Mouse (Mus musculus) forebrain, embryonic 10.5 days (tissue): ENCODE data around the gene Fem1a. TPM values are rescaled to one million over a fixed set of nuclear protein-coding genes. Genes with fewer than 3 reads are reported as not detected.

ENCODE experiments used
- DNase-seq: peaks from one replicate; pipeline ENCODE4 v3.0.0-alpha.2; 2017; ENCODE audit warnings: low spot score; ENCODE audit errors: extremely low spot score
- H3K27ac ChIP-seq: fragments of 300-500 bp; sonication (generic); 2 replicates; pipeline ENCODE4 v1.5.1; 2016; ENCODE audit warnings: mild to moderate bottlenecking
- H3K27me3 ChIP-seq: fragments of 300-500 bp; sonication (generic); 2 replicates; pipeline ENCODE4 v1.6.1; 2016; ENCODE audit warnings: mild to moderate bottlenecking; ENCODE audit not compliant: poor library complexity, severe bottlenecking
- H3K36me3 ChIP-seq: fragments of 300-500 bp; sonication (generic); replicated peaks from 2 replicates; pipeline ENCODE4 v1.6.1; 2016; ENCODE audit warnings: mild to moderate bottlenecking, moderate library complexity
- H3K4me1 ChIP-seq: fragments of 300-500 bp; sonication (generic); 2 replicates; pipeline ENCODE4 v1.6.1; 2016
- H3K4me3 ChIP-seq: fragments of 300-500 bp; sonication (generic); 2 replicates; pipeline ENCODE4 v1.5.1; 2016; ENCODE audit warnings: mild to moderate bottlenecking, moderate library complexity
- H3K9me3 ChIP-seq: fragments of 300-500 bp; sonication (generic); 2 replicates; pipeline ENCODE4 v1.6.1; 2016; ENCODE audit warnings: mild to moderate bottlenecking, moderate library complexity
- WGBS: fragments of 180-500 bp; shearing (Covaris S2); methylation state at CpG from one replicate; pipeline ENCODE4 v1.1.7; 2016; 5-methylcytosine and 5-hydroxymethylcytosine counted together
- polyA plus RNA-seq: library from polyadenylated mRNA; unstranded; fragments of >200 nt; fragmentation: Nextera tagmentation; extraction: Ambion mirVana; gene quantifications from 2 replicates; pipeline ENCODE4 v1.2.1, GENCODE M21; 2016

Gene Fem1a
- polyA plus RNA-seq, 1 experiment from 2014 or later, result 13.2 TPM

DNA sequence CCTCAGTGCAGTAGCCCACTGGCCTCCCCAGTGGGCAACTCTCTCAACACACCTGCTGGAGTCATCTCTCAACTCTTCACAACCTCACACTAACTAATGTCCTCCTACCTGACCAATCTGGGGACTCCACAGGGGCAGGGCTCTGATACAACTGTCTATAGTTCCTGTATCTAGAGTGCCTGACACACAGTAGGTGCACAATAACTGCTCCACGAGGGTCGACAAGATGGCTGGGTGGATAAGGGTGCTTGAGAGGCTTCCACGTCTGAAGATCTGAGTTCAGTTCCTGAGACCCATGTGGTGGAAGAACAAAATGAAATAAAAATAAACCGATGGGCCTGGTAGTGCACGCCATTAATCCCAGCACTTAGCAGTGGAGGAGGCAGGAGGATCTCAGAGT lies 17.4 kb downstream of the Fem1a start:
- H3K27ac ChIP-seq, result no peak overlapping the region
- 89% methylated on average over 5 of the region's 5 CpGs for WGBS
- H3K9me3 ChIP-seq, result no peaks in the 10 kb centered on the region
- H3K36me3 ChIP-seq, result peaks cover 32% of the 10 kb centered on the region
- H3K27me3 ChIP-seq, result no peaks in the 10 kb centered on the region
- DNase-seq, result no peak
- no peak overlapping the region for H3K4me3 ChIP-seq
- H3K4me1 ChIP-seq, result peaks cover 39% of the 10 kb centered on the region

DNA sequence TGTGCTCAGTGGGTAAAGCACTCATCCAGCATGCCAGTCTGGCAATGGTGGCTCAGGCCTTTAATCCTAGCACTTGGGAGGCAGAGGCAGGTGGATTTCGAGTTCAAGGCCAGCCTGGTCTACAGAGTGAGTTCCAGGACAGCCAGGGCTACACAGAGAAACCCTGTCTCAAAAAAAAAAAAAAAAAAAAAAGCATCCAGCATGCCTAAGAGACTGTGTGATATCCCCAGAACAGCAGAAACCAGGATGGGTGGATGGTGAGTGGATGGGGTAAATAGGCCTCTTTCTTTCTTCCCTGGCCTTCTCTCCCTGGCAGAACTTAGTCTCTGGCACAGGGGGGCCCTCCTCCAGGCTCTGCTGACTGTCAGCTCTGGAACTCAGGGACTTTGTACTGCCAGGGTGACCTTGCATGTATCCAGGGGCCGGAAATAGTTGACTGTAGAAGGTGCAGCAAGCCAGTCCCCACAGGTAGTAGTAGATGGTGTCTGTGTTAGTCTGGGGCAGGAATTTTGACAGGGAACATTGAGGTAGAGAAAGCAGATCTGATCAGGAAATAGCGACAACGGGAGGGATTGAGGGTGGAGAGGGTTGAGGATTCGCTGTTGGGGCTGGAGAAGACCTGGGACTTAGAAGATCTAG lies 19.4 kb downstream of the Fem1a start:
- Histone ChIP-seq H3K4me3 (peak overlapping the region; percentile 63), H3K4me1 (peaks cover 35% of the 10 kb centered on the region), H3K27ac (peak overlapping the region; percentile 86), H3K36me3 (peaks cover 35% of the 10 kb centered on the region), H3K9me3 (no peaks in the 10 kb centered on the region), H3K27me3 (no peaks in the 10 kb centered on the region)
- 33% methylated on average over 5 of the region's 5 CpGs for WGBS
- DNase-seq, result no peak

DNA sequence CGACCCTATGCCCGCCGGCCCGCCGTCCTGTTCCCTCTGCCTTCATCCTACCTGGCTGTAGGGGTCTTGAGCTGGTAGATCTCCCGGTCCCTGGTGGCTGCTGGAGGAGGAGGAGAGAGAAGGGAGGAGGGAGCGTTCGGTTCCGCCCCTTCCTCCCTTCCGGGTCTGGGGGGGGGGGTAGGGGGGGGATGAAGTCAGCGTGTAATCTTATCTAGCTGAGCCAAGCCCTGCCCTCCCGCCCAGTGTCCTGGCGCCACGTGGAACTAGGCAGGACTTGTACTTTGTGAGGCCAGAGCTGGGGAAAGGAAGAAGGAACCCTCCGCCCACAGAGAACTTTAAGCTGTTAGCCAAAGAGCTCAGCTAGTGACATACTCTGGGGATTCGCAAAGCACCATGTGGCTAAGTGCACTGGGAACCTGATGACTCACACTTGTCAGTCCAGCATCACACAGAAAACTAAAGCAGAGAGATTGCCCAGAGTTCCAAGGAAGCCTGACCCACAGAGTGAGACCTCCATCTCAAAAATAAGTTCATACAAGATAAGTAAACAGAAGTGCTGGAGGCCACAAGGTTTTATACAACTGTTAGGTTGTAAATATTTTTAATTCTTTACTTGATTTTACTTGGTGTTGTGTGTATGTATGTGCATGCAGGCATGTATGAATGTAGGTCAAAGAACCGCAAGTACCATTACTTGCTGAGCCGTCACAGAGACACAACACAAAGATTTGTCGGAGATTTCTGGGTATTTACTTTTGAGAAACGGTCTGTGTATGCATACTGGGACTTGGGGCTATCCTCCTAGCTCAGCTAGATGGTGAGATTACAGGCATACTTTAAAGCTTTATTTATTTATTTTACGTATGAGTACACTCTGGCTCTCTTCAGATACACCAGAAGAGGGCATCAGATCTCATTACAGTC lies 20.3 kb downstream of the Fem1a start, which contains the start of gene Ticam1:
Gene Ticam1, minus strand, starts transcription at position 144 of the 924 bp plus-strand sequence.
- no peaks in the 10 kb centered on the region for H3K9me3 ChIP-seq
- DNase-seq, result peak; percentile 93
- H3K36me3 ChIP-seq, result peaks cover 35% of the 10 kb centered on the region
- 9% methylated on average over 21 of the region's 21 CpGs for WGBS
- peaks cover 39% of the 10 kb centered on the region for H3K4me1 ChIP-seq
- H3K4me3 ChIP-seq, result peak within 1 kb of the TSS; percentile 63
- no peaks in the 10 kb centered on the region for H3K27me3 ChIP-seq
- H3K27ac ChIP-seq, result peak within 1 kb of the TSS; percentile 86

DNA sequence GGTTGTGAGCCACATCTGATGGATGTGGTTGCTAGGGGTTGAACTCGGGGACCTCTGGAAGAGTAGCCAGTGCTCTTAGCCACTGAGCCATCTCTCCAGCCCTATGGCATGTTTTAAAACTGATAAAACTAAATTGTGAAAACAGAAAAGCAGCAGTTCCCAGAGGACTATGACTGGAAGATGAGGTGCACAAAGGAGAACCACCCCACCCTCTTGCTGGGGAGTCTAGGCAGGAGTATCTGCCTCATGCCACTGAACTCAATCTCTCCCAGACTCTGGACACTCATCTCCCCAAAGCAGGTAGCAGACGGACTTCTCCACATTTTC lies 20.9 kb downstream of the Fem1a start:
- DNase-seq, result no peak
- WGBS, result 55% methylated on average over 2 of the region's 2 CpGs
- Histone ChIP-seq H3K27me3 (no peaks in the 10 kb centered on the region), H3K4me1 (peaks cover 39% of the 10 kb centered on the region), H3K9me3 (no peaks in the 10 kb centered on the region), H3K27ac (peak overlapping the region; percentile 86), H3K36me3 (peaks cover 33% of the 10 kb centered on the region), H3K4me3 (peak overlapping the region; percentile 63)

DNA sequence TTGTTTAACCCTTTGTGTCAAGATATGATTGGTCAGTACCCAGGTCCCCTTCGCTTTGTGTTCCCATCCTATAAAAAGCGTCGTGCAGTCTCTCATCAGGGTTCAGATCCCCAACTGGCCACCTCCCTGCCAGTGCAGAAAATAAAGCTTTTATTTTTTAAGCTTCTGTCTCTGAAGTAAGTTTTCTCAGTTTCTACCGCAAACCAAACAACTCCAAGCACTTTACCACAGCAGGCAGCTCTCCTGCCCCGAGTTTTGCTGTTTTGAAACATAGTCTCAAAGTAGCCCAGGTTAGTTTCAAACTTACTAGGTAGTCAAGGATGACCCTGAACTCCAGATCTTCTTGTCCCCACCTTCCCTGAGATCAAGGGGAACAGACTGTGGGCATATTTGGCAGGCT lies 21.7 kb downstream of the Fem1a start:
- Histone ChIP-seq H3K27me3 (no peaks in the 10 kb centered on the region), H3K4me1 (peaks cover 39% of the 10 kb centered on the region), H3K27ac (no peak overlapping the region), H3K36me3 (peaks cover 40% of the 10 kb centered on the region), H3K4me3 (no peak overlapping the region), H3K9me3 (no peaks in the 10 kb centered on the region)
- 96% methylated on average over 5 of the region's 5 CpGs for WGBS
- DNase-seq, result no peak

DNA sequence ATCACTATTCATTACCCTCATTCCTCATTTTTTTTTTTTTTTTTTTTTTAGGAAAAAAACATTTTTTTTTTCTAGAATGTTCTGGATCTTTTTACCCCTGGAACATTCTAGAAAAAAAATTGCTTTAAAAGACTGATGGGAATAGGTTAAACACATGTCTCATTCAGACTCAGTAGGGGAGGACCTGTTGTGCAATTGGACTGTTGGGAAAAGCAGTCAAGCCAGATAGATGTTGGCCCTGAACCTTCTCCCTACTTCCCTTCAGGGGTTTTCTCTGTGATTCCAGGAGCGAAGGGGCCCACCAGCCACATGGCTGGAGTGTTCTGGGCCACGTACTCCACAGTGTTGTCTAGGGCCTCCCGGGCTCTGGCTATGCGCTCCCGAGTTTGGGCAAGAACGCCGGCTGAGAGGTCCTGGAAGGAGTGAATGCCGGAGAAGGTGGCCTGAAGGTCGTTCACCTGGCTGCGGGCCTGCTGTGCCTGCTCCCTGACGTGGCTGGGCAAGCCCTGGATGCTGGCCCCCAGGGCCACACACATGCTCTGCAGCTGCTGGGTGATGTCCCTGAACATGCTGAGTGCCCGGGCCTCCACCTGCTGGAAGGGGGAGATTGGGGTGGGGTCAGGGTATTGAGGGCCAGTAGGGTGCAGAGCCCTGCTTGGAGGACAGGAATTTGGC lies 23.0 kb downstream of the Fem1a start:
- H3K4me3 ChIP-seq, result no peak overlapping the region
- DNase-seq, result no peak
- no peaks in the 10 kb centered on the region for H3K9me3 ChIP-seq
- H3K4me1 ChIP-seq, result peaks cover 35% of the 10 kb centered on the region
- H3K27ac ChIP-seq, result no peak overlapping the region
- 91% methylated on average over 12 of the region's 12 CpGs for WGBS
- peaks cover 49% of the 10 kb centered on the region for H3K36me3 ChIP-seq
- H3K27me3 ChIP-seq, result no peaks in the 10 kb centered on the region

DNA sequence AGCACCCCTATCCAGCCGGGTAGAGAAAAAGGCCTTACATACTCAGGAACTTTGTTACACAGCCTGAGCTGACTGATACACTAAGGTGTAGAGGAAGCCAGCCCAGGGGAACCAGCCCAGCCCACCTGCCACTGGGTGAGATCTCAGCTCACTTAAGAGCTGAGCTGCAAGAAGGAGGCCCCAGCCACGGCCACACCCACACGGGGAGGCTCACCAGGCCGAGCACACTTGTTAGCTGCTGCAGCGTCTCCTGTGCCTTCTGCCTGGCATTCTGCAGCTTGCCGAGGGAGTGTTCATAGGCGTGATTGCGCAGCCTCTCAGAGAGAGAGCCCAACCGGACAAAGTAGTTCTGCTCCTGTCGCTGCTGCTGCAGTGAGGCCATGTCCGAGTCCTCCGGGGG lies 24.6 kb downstream of the Fem1a start:
- Histone ChIP-seq H3K9me3 (no peaks in the 10 kb centered on the region), H3K4me3 (no peak overlapping the region; the same call in 1 of the 2 replicates), H3K4me1 (peaks cover 30% of the 10 kb centered on the region), H3K27ac (no peak overlapping the region), H3K27me3 (no peaks in the 10 kb centered on the region), H3K36me3 (peaks cover 64% of the 10 kb centered on the region)
- WGBS, result 95% methylated on average over 12 of the region's 12 CpGs
- no peak for DNase-seq

DNA sequence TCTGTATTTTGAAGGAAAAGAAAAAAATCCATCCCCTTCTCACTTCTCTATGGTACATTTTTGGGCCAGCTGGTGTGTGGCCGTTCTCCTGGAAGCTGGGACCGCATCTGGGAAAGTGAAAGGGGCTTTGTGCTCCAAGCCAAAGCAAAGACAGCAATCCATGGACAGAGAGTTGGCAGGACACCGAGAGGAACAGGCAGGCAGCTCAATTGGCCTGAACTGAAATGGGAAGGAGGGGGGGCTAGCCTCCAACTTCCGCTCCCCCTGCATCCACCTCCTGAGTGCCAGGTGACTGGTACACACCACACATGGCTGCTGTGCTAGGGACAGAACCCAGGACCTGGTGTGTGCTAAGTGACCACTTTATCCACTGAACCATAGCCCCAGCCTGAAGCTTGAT lies 26.2 kb downstream of the Fem1a start:
- no peak overlapping the region for H3K4me3 ChIP-seq
- H3K9me3 ChIP-seq, result no peaks in the 10 kb centered on the region
- H3K4me1 ChIP-seq, result peaks cover 21% of the 10 kb centered on the region
- no peak overlapping the region for H3K27ac ChIP-seq
- 89% methylated on average over 4 of the region's 4 CpGs for WGBS
- no peaks in the 10 kb centered on the region for H3K27me3 ChIP-seq
- H3K36me3 ChIP-seq, result peaks cover 75% of the 10 kb centered on the region
- DNase-seq, result no peak

DNA sequence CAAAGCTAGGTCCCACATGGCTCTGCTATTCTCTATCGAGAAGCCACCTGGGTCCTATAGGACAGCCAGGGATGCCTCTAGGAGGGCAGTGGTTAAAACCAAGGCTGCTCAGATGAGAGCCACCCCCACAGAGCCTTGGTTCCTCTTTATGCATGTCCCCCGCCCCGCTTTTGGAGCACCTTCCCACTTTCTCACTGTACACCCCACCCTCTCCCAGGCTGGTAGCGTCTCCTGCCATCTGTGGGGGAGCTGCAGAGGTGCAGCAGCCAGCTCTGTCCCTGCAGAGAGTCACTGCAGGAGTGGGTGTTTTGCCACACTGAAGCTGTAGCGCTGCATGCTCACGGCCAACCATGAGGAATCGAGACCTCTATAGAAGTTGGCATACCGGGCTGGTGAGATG lies 26.7 kb downstream of the Fem1a start:
- H3K9me3 ChIP-seq, result no peaks in the 10 kb centered on the region
- no peaks in the 10 kb centered on the region for H3K27me3 ChIP-seq
- peaks cover 22% of the 10 kb centered on the region for H3K4me1 ChIP-seq
- H3K4me3 ChIP-seq, result no peak overlapping the region
- peaks cover 72% of the 10 kb centered on the region for H3K36me3 ChIP-seq
- DNase-seq, result no peak
- no peak overlapping the region for H3K27ac ChIP-seq
- WGBS, result 93% methylated on average over 8 of the region's 8 CpGs

DNA sequence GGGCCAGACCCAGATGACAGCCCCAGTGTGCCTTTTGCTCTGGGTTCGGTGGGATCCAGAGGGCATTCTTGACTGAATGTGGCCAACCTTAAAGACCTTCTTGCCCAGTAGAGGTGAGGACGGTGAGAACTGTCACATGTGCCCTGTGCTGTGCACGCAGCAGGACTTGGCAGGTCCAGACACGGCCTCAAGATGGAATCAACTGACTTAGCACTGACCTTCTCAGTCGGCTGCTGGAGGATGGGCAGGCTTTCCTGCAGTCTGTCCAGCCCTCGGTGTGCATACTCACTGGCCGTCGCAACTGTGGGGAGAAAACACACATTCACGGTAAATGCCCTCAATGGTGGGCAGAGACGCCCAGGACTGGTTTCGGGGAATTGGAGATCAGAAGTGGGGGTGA lies 29.4 kb downstream of the Fem1a start:
- no peaks in the 10 kb centered on the region for H3K27me3 ChIP-seq
- DNase-seq, result no peak
- H3K9me3 ChIP-seq, result no peaks in the 10 kb centered on the region
- H3K4me3 ChIP-seq, result no peak overlapping the region
- H3K4me1 ChIP-seq, result peaks cover 42% of the 10 kb centered on the region
- H3K27ac ChIP-seq, result no peak overlapping the region
- 96% methylated on average over 11 of the region's 11 CpGs for WGBS
- H3K36me3 ChIP-seq, result peaks cover 55% of the 10 kb centered on the region

DNA sequence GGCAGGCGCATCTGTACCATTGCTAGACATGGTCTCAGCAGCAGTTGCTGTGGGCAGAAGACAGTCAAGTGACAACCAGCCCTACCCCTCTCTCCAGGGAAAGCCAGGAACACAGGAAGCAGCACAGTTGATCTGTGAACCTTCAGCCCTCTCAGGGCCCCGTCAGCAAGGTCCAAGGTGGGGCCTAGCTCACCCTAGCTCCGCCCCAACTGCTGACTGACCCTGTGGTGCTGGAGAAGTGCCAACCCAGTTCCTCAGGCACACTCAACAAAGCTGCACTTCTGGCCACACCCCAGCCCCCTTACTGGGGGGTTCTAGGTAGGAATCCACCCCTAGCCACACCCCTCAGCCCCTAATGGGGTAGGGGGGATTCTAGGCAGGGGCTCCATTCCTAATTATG lies 31.2 kb downstream of the Fem1a start:
- H3K27me3 ChIP-seq, result no peaks in the 10 kb centered on the region
- peaks cover 54% of the 10 kb centered on the region for H3K4me1 ChIP-seq
- H3K27ac ChIP-seq, result peak overlapping the region; percentile 92
- peak overlapping the region; percentile 57; the same call in 1 of the 2 replicates for H3K4me3 ChIP-seq
- 62% methylated on average over 3 of the region's 3 CpGs for WGBS
- DNase-seq, result no peak
- peaks cover 43% of the 10 kb centered on the region for H3K36me3 ChIP-seq
- H3K9me3 ChIP-seq, result no peaks in the 10 kb centered on the region

DNA sequence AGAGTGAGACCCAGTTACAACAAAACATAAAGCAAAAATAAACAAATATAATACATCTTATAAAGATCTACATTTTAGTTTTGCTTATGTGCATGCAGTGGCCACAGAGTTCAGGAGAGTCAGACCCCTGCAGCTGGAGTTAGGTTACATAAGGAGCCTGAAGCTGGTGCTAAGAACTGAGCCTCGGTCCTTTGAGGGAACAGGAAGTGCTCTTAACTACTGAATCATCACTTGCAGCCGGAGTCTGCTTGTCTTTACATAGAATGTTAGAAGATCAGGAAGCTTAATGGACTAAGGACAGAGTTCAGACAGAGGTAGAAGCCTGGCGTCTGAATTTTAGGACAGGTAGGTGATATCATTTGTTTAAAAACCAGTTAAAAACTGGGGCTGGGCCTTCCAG lies 32.3 kb downstream of the Fem1a start:
- WGBS, result 40% methylated on average over 3 of the region's 3 CpGs
- Histone ChIP-seq H3K36me3 (peaks cover 34% of the 10 kb centered on the region), H3K4me1 (peaks cover 54% of the 10 kb centered on the region), H3K27ac (peak overlapping the region; percentile 92), H3K9me3 (no peaks in the 10 kb centered on the region), H3K27me3 (no peaks in the 10 kb centered on the region), H3K4me3 (peak overlapping the region; percentile 57)
- DNase-seq, result no peak
